Mouse (Mus musculus) urinary bladder, adult 2 months (tissue): ENCODE data around the gene Suclg2. TPM values are rescaled to one million over a fixed set of nuclear protein-coding genes. Genes with fewer than 3 reads are reported as not detected.
"Not testable (repeated sequence)": the region's sequence is repeated elsewhere in the genome, so short reads cannot be mapped to it uniquely, and the experiment has no call there.

ENCODE experiments used
- DNase-seq: peaks from one replicate; pipeline ENCODE4 v3.0.0; 2022; ENCODE audit warnings: low spot score
- polyA plus RNA-seq: library from polyadenylated mRNA; depleted of rRNA; stranded (reverse); fragments of >200 nt; gene quantifications from 2 replicates; pipeline ENCODE4 v1.2.3, GENCODE M21; 2012

Gene Suclg2
- polyA plus RNA-seq, 1 experiment, result 57.8 TPM

DNA sequence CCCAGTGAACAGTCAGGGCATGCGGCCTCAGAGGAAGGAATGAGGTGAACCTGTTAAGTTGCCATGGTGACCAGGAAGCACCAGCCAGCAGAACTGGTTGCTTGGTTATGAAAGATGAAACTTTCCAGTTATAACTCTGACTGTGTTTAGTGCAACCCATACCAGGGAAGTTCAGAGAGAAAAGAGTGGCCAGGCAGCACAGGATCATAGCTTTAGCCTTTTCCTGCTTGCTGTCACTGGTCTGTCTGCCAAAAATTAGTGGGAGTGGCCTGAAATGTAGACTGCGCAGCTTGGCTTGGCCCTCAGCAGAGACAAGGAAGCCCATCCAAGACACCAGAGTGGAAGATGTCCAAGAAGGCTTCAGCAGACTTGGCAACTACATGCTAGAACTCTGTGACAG lies 96.8 kb downstream of the Suclg2 start:
- DNase-seq, result no peak

DNA sequence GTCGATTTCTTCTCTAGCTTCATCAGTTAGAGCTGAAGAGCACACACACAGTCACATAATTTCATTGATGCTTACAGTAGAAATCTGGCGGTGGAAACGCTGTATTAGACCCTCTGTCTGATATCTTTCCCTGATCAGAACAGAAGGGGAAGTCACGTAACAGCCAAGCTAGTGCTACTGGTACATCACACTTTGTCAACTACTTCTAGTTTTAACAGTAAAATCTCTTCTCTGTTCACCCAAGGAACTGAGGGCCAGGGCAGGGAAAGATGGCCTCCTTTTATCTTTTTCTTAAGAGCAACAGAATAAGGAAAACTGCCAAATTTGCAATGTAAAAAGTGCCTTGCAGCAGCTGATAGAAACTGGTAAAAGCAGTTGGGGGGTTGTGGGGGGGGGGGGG lies 97.8 kb downstream of the Suclg2 start:
- no peak for DNase-seq

DNA sequence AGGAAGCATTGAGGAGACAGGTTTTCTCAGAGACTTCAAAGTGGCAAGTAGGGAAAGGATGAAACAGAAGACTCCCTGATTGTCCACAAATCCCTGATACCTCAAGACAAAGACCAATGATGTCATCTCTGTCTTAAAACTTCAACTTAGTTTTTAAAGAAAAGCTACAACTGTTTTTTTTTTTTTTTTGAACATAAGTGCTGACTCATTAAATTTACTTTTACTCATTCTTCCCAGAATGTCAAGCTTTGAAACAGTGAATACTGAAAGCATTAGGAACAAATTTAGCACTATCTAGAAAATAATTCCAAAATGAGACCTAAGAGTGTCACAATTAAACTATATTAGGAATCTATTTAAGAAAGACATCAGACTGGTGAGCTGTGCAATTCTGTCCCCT lies 98.8 kb downstream of the Suclg2 start:
- no peak for DNase-seq

DNA sequence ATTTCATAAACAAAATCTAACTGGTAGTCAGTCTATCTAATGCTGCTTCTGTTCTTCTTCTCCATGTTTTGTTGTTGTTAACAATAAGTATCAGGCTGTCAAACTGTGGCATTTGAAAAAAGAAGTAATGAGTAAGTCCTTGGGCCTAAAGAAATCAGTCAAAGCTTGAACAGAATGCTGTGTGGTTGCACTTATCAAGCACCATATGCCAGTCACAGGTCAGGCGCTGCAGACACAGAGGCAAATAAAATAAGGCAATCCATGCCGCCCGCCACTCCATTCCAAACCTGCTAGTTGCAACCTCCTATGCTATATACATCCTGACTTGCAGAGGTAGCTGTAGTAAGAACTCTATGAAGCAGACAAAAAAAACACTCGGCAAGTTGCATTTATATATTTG lies 100.2 kb downstream of the Suclg2 start:
- DNase-seq, result no peak

DNA sequence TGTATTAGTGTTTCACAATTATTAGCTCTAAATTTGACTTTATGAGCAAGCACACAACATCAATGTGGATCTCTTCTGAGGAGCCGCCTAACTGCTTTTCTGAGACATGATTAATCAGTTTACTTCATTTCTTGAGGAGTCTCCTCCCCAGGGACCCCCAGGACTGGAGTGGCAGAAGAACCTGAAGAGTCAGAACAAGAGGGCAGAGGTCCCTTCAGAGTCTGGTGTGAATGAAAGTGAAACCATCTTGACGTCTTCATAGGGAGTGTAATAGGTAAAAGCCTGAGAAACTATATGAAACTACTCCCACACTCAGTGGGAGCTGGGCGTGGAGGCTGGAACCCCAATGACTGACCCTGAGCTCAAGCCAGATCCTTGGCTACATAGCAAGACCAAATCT lies 105.4 kb downstream of the Suclg2 start:
- no peak for DNase-seq

DNA sequence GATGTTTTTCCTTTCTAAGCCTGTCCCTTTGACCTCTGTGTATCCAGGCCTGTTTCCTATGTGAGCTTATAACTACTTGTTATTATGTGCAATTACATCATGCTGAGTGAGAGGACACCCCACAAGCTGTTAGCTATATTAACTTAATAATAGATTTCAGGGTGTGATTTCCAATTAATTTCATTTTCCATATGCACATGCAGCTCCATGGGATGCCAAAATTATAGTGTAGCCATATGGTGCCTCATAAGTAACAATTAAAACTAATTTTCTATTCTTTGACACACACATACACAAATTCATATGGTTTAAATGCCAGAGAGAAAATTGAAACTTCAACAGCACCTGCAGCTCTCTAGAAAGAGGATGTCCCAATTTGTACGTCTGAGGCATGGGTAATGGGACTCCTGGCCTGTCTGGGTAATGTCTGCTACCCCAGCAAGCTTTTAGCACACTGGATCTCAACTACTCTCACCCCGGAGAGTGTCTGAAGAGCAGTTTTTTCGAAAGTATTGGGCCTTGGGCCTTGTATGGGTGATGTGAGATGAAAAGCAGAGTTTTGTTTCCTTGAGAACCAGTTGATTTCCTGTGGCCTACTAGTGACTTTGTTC lies 106.1 kb downstream of the Suclg2 start:
- no peak for DNase-seq

DNA sequence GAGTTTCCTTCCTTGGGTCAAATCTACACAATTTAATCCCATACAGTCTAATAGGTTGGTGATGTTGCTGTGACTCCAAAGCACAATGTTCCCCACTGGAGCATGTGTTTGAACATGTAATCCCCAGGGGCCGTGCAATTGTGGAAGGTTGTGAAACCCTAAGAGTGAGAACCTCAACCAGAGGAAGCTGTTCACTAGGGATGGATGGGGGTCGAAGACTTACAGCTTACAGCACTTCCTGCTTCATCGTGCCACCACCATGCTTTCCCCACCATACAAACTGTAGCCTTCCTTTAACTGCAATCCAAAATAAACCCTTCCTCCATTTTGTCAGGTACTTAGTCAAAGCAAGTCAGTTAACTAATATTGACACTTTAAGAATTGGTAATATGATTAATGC lies 107.5 kb downstream of the Suclg2 start:
- DNase-seq, result no peak

DNA sequence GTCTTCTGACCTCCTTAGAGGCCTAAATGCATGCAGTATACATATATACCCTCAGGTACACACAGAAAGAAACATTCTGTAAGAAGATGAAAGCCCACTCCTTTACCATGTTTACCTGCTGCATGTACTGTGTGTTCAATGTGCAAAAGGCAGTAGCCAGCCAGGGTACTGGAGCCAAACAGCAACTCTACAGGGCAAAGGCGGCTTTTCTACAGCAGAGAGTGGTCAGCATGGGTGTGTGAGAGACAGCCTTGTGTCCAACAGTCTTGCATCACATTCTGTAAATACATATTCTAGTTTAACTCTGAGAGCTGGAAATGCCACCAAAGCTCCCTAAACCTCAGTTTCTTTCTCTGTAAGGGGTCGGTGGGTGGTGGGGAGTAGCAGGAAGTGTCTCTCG lies 110.5 kb downstream of the Suclg2 start:
- DNase-seq, result no peak

DNA sequence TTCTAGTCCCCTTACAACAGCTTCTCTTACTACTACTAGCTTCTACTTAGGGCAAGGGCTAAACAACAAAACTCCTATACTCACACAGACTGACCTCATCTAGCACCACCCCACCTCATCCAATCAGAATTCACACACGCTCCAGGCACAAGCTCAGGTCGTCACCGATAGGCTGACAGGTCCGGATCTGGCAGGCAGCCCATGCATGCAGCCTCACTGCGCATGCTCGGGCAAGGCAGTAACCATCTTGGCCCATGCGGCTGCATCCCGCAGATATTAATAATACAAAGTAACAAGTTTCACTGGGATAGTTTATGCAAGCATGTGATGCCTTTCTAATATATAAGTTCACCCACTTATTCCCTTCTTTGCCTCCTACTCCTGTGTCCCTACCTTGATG lies 117.9 kb downstream of the Suclg2 start:
- DNase-seq, result not testable (repeated sequence)

DNA sequence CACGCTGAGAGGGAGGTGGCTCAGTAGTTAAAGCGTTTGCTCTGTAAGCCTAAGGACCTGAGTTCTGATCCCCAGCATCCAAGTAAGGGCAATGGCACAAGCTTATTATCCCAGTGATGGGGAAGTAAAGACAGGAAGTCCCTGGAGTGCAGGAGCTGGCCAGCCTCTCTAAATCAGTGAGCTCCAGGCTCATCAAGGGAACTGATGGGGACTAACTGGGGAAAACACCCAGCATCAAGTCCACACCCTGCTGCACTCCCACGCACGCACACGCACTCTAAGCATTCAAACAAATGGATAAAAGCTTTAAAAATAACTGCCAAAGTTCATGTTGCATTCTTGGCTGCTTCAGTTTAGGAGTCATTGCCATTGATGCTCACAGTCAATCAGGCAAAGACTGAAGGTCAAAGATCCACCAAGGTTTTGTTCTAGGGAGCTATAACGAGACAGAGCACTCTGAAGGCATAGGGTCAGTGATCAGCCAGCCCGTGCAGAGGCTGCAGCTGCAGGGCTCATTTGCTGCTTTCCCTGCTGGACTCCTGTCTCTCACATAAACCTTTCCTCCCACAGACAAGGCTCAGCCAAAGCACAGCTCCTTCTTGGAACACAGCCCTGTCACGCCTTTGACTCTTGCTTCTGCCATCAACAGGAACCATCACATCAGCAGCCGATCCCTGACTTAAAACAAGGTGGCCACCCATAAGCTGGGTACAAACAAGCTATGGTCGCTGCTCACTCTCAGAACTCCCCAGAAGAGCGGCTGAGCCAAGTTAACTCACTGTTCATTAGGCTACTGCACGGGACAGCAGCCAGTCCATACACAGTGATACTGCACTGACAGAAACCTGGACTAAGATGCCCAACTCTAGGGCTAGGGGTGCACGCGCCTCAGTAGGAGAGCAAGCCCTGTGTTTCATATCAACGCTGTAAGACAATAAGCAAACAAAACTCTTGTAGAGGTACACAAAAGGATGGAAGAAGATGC lies 121.5 kb downstream of the Suclg2 start:
- no peak for DNase-seq

DNA sequence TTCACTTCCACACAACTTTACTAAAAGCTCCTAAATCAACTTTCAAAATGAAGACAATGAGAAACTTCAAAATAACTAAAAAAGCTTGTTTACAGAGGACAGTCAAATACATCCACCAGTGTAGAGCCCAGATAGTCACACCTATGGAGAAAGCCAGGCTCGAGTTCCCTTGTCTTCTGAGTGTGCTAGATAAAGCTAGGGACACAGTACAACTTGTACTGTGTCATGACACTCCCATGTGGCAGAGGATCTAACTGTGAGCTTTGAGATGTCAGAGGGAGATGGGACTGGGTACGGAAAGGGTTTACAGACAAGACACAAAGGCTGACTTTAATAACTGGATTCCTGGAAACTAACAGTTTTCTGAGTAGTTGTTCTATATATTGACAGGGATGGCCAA lies 122.7 kb downstream of the Suclg2 start:
- no peak for DNase-seq

DNA sequence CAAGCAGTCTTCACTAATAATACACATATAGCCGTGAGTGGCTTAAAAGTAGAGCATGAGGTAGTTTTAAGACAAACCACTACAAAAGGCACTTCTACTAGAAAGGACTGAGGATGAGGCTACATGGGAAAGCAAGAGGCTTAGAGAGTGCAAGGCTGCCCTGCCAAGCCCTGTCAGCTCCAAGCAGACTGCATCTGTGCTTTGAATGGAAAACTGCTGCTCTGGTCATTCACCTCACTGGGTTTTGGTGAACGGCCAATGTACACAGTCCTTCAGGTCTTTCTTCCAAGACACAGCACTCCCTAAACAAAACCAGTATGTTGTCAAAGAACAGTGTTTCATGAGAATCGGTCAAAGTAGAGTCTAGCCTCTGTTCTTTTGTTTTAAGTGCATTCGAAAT lies 124.4 kb downstream of the Suclg2 start:
- no peak for DNase-seq

DNA sequence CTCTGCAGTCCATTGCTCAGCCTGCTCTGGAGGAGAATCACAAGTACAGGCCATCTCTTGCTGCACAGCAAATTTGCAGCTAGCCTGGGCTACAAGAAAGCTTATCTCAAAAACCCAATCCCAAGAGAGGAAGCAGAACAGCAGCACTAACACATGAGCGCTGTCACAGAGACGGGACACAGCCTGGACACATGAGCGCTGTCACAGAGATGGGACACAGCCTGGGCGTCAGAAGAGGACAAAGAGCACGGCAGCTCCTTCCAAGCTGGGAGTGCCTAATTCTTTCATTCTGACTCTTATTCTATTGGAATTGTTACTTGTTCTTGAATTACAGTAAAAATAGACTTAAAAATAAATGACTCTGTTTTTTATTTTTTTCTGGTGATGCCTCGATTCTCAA lies 126.2 kb downstream of the Suclg2 start:
- DNase-seq, result no peak

DNA sequence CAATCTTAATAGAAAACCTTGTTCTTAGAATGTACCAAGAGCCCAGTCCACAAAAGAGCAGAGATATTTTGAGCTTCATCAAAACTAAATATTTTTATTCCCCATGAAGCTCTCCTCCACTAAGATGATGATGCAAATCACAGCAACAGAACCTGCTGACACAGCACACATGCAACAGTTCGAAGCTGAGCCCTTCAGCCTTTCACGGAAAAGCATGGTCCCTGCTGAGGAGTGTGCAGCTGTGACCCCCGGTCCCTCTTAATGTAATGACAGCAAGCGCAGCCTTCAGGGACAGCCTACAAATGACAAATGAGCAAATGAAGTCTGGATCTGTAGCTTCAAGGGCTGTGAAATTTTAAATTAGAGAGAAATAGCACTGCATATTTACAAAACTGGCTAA lies 128.1 kb downstream of the Suclg2 start:
- no peak for DNase-seq

DNA sequence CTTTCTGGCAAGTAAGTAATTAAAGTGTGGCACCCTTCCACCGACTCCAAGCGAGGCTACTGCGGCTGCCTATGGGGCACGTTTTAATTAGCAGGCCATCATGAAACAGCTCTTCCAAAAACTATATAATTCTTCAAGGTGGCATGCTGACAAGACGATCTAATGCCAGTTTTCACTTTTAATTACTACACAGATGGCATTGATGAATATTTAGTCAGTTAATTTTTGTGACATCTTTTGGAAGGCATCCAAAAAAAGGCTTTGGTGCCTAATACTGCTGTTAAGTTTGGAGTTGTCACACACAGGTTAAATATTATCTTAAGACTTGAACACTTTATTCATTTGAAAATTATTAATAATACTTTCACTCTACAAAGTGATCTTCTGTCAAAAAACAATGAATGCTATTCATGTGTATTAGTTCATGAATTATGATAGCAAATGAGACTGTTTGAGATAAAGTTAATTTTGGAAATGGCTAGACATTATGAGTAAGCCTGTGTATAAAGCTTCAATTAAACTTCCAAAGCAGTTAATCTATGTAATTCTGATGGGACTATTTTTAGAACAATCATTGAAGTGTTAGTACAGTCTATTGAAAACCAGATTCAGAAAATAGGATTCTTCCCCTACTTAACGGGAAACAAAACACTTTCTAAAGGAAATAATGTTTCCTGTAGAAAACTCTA lies 131.3 kb downstream of the Suclg2 start:
- no peak for DNase-seq

DNA sequence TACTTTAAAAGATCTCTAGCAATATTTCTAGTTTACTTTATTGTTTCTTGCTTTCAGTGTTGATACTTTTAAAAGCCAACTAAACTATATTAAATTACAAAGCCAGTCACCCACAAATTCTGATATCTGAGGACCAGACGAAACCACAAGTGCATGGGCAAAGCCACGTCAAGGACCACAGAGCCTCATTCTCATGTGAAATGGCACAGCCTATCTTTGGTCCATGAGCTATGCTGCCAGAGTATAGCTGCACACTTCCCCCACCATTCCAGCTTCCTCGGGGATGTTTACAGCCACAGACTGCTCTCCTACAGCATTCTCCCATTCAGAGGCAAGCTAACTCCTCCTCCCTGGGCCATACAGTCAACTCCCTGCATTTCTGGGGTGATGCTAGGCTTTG lies 136.7 kb downstream of the Suclg2 start:
- no peak for DNase-seq

DNA sequence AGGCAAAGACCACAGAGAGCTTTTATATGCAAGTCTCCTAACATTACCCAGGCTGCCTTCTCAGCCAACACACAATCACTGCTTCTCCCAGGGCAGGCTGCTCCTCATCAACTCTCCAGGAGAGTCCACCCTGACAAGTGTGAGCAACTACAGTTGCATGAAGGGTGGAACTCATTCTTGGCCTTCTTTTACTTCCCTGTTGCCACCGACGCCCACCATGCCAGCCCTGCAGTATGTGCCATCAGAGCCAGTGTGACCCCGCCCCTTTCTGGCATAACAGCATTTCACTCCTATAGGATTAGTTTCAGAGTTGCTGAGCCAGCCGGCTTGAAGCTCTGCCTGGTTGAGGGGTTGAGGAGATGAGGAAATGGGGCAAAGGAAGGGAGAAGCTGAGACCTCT lies 138.8 kb downstream of the Suclg2 start:
- DNase-seq, result no peak

DNA sequence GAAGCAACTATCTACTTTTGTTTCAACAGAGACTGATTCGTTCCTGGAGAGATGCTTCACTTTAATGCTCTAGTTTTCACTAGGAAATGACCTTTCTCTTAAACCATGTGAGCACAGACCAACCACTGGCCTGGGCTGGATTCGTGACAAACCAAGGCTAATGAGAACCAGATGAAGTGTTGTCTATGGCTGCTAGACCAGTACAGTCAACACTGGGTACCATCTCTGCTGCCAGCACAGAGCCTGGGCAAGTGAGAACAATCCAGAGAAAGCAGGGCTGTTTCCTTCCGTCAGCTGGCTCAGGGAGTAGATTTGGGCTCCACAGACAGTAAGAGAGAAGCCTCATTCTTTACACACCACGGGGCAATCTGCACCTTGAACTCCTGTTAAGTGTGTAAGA lies 143.1 kb downstream of the Suclg2 start:
- DNase-seq, result no peak

DNA sequence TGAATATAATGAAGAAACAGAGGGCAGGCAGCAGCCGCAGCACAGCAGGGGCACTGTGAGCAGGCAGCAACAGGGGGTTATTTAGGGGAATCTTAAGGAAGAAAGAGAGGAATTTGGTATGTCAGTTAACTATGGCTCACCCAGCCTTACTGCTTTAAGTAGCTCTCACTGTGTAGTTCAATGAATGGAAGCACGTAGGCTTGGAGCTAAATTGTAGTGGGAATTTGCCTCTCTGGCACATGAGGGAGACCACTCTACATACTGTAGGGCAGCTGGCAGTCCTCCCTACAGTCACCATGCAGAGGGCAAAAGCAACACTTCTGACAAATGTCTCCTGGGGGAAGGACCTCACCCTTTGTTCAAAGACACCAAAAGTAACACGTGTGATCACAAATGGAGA lies 143.7 kb downstream of the Suclg2 start:
- DNase-seq, result no peak

DNA sequence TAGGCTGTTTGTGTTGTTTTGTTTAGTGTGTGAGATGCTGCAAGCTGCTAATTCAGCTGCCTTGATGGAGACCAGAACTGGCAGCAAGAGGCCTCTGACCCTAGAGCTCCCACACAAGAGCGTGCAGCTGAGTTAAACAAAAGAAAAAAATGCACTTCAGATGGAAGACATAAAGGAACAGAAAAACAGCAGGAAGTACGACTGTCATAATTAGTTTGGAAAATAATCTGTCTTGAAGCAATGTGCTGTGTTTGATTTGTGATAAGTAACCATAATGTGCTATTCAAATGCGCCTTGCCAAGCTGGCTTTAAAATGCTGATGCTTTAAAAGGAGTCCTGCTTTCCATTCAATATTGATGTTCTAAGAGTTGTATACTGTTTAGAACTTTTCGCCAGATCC lies 144.2 kb downstream of the Suclg2 start:
- no peak for DNase-seq

DNA sequence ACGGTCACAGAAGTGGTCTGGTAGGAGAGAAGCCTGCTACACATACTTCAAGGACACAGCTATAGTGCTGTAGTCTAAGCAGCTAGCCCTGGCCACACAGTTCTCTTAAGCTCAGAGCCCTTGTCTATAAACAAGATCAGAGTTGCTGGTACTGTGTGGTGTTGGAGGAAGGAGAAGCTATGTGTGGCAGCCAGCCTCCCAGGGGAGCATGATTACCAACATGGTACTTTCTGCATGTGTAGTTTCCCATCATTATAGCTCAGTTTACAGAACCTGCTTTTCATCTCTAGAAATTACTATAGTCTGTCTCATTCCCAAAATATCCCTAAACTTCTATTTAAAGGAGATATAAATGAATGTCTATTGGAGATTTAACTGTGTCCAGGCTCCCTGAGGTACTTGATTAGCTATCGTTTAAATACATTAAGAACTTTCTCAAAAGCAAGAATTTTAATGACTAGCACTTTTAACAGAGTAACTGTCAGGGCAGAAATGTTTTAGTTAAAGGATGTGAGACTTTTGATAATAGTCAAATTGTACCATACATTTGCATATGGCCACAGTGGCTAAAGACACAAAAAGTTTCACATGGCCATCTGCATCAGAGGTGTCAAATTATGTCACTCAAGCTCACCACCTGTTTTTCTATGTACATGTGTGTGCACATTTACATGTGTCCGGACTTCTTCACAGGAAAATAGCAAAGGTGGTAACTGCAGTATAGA lies 145.4 kb downstream of the Suclg2 start:
- no peak for DNase-seq

DNA sequence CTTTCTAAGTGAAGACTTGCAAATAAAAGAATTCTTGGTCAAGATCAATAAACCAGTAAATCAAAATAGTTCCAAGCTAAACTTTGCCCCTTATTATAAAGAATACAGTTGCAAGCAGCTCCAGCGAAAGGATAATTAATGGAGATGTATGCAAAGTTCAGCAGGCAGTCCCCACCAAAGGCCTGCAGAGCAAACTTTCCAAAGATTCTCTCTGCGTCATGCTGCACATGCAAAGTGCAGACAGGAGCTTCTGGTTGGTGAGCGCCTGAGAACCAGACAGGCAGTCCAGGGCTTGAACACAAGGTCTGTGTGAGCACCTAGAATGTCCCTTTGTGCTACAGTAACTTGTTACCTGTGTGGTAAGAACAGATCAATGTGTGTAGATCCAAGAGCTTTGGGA lies 147.0 kb downstream of the Suclg2 start:
- no peak for DNase-seq
